Mouse (Mus musculus): ENCODE data around the gene Gm13420. TPM values are rescaled to one million over a fixed set of nuclear protein-coding genes. Genes with fewer than 3 reads are reported as not detected.

Gene Gm13420
- polyA plus RNA-seq, 1 experiment from 2014 or later, result 0.23 TPM

DNA sequence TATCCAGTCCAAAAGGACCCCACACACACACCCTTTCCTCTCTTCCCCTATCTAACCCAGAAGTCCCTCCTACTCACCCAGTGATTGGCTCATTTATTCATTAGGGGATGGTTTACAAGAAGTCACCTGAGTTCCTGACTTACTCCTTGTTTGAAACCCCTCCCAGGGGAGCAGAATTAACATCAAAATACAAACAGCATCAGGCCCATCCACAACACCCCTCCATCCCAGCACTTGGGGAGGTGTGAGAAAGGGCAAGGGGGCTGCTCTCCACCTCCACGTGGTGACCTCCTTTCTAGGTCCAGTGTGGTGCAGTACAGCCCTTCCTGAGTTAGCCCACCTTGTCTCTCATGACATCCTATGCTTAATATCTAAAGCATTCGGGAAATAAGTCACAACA lies 22.0 kb downstream of the Gm13420 start:
- no peak overlapping the region for H3K27ac ChIP-seq (ENCODE audit: low read length)
- no peak overlapping the region for H3K4me2 ChIP-seq (ENCODE audit: low read length)
- no peaks in the 10 kb centered on the region for H3K27me3 ChIP-seq (ENCODE audit: control insufficient read depth, insufficient read depth, low read depth, low read length)
- ATAC-seq, result no peak
- H3K4me3 ChIP-seq (ENCODE audit: low read depth, low read length), result no peak overlapping the region
- no peak overlapping the region for H3K9ac ChIP-seq (ENCODE audit: low read depth, low read length)
- H3K9me3 ChIP-seq (replicated peaks; ENCODE audit: control insufficient read depth, low read length, poor library complexity, severe bottlenecking), result no peaks in the 10 kb centered on the region
- whole genome bisulfite sequencing, result 62% methylated on average over 2 of the region's 2 CpGs
- H3K4me1 ChIP-seq (ENCODE audit: control insufficient read depth, insufficient read depth, low read length), result no peaks in the 10 kb centered on the region
- peaks cover 50% of the 10 kb centered on the region for H3K36me3 ChIP-seq (ENCODE audit: control insufficient read depth, insufficient read depth, low read length)

DNA sequence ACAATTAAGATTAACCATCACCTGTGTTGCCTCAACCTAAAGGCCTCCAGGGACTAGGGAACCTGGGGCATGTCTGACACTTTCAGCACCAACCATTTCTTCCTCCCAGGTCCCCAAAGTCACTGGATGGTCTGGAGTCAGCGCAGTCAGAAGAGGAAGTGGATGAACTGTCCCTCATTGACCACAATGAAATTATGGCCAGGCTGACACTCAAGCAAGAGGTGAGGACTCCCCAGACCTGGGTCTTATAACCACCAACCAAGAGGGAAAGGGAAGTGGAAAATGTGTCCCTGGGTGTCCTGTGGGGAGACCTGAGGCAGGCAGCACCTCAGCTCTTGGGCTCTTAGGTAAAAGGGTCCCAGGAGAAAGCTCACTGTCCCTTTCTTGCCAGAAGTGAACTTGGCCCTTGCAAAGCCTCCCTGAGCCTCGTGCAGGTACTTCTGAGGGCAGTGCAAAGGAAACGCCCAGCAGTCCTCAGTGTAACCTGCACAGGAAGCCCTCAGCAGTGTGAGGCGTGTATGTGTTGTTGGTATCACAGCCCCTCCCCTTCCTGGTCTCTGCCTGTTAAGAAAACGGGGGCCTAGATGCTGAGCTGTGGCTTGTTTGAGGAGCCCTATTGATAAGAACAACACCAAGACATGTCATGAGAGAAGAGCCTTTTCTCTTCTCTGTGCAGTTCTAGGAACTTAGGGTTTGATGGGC lies 26.7 kb downstream of the Gm13420 start:
- no peak overlapping the region for H3K27ac ChIP-seq (ENCODE audit: low read length)
- H3K4me2 ChIP-seq (ENCODE audit: low read length), result no peak overlapping the region
- no peak overlapping the region for H3K9ac ChIP-seq (ENCODE audit: low read depth, low read length)
- H3K9me3 ChIP-seq (replicated peaks; ENCODE audit: control insufficient read depth, low read length, poor library complexity, severe bottlenecking), result no peaks in the 10 kb centered on the region
- no peaks in the 10 kb centered on the region for H3K4me1 ChIP-seq (ENCODE audit: control insufficient read depth, insufficient read depth, low read length)
- no peaks in the 10 kb centered on the region for H3K27me3 ChIP-seq (ENCODE audit: control insufficient read depth, insufficient read depth, low read depth, low read length)
- H3K4me3 ChIP-seq (ENCODE audit: low read depth, low read length), result no peak overlapping the region
- no peak for ATAC-seq
- H3K36me3 ChIP-seq (ENCODE audit: control insufficient read depth, insufficient read depth, low read length), result peaks cover 38% of the 10 kb centered on the region
- 92% methylated on average over 5 of the region's 5 CpGs for whole genome bisulfite sequencing

DNA sequence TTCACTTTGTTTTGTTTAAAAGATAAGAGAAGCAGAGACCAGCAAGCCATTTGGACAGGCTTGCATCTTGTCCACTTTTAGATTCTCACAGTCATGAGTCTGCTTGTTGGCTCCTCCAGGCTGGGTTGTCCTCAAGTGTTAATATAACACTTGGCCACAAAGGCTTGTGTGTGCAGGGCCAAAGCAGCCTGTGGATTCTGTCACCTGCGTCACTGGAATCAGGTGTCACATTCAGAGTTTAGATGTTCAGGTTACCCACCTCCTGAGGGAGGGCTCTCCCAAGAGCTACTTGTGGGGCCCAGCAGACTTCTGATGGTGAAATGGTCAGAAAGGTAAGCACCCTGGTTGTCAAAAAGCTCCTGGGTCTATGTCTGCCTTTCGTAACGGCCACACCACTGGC lies 28.4 kb downstream of the Gm13420 start:
- 91% methylated on average over 3 of the region's 3 CpGs for WGBS
- no peak overlapping the region for H3K9ac ChIP-seq (ENCODE audit: low read depth, low read length)
- peaks cover 33% of the 10 kb centered on the region for H3K36me3 ChIP-seq (ENCODE audit: control insufficient read depth, insufficient read depth, low read length)

DNA sequence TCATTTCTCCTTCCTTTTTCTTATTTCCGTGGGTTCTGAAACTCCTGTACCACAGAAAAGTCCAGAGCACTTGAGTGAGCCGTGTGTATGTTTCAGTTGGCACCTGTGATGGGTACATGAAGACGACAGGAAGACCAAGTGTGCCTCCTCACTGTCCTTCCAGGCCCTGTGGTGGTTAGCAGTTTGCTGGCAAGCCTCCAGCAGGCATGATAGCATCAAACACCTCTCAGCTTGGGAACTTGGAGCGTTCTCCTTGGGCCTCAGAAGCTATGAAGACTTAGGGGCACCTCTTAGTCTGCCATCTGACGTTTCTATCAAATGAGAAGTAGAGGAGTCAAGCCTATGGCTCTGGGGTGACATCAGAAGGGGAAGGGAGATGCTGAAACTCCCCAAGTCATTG lies 32.9 kb downstream of the Gm13420 start:
- 94% methylated on average over 5 of the region's 5 CpGs for WGBS
- Histone ChIP-seq H3K9ac (ENCODE audit: low read depth, low read length) (no peak overlapping the region), H3K27ac (ENCODE audit: low read length) (no peak overlapping the region), H3K4me1 (ENCODE audit: control insufficient read depth, insufficient read depth, low read length) (no peaks in the 10 kb centered on the region), H3K27me3 (ENCODE audit: control insufficient read depth, insufficient read depth, low read depth, low read length) (no peaks in the 10 kb centered on the region), H3K4me2 (ENCODE audit: low read length) (no peak overlapping the region), H3K36me3 (ENCODE audit: control insufficient read depth, insufficient read depth, low read length) (peaks cover 23% of the 10 kb centered on the region), H3K4me3 (ENCODE audit: low read depth, low read length) (no peak overlapping the region), H3K9me3 (replicated peaks; ENCODE audit: control insufficient read depth, low read length, poor library complexity, severe bottlenecking) (no peaks in the 10 kb centered on the region)
- no peak for ATAC-seq

More for the DNA sequence above, 28.4 kb downstream of the Gm13420 start:
- H3K27ac ChIP-seq (ENCODE audit: low read length), result no peak overlapping the region
- H3K4me3 ChIP-seq (ENCODE audit: low read depth, low read length), result no peak overlapping the region
- no peaks in the 10 kb centered on the region for H3K4me1 ChIP-seq (ENCODE audit: control insufficient read depth, insufficient read depth, low read length)
- H3K9me3 ChIP-seq (replicated peaks; ENCODE audit: control insufficient read depth, low read length, poor library complexity, severe bottlenecking), result no peaks in the 10 kb centered on the region
- no peak for ATAC-seq
- H3K4me2 ChIP-seq (ENCODE audit: low read length), result no peak overlapping the region
- H3K27me3 ChIP-seq (ENCODE audit: control insufficient read depth, insufficient read depth, low read depth, low read length), result no peaks in the 10 kb centered on the region

DNA sequence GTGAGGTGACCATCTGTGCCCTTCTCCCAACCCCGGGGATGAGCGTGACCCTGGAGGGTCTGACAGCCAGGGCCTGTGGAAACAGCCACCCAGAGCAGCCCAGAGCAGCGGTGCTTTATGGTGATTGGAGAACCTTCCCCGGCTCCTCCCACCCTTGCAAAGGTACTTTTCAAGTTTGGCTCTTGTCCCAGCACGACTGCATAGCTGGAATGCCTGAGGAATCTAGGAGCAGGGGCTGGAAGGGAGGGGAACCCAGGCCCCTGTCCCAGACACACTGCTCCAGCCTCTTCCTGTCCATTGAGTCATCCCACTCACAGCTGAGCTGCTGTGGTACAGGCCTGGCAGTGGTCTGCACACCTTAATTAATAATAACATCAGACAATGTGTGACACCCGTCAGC lies 34.8 kb downstream of the Gm13420 start:
- 22% methylated on average over 6 of the region's 6 CpGs for WGBS
- Histone ChIP-seq H3K4me1 (ENCODE audit: control insufficient read depth, insufficient read depth, low read length) (no peaks in the 10 kb centered on the region), H3K27me3 (ENCODE audit: control insufficient read depth, insufficient read depth, low read depth, low read length) (no peaks in the 10 kb centered on the region), H3K27ac (ENCODE audit: low read length) (no peak overlapping the region), H3K36me3 (ENCODE audit: control insufficient read depth, insufficient read depth, low read length) (peaks cover 21% of the 10 kb centered on the region), H3K9ac (ENCODE audit: low read depth, low read length) (no peak overlapping the region), H3K4me3 (ENCODE audit: low read depth, low read length) (no peak overlapping the region), H3K9me3 (replicated peaks; ENCODE audit: control insufficient read depth, low read length, poor library complexity, severe bottlenecking) (no peaks in the 10 kb centered on the region), H3K4me2 (ENCODE audit: low read length) (no peak overlapping the region)
- no peak for ATAC-seq

DNA sequence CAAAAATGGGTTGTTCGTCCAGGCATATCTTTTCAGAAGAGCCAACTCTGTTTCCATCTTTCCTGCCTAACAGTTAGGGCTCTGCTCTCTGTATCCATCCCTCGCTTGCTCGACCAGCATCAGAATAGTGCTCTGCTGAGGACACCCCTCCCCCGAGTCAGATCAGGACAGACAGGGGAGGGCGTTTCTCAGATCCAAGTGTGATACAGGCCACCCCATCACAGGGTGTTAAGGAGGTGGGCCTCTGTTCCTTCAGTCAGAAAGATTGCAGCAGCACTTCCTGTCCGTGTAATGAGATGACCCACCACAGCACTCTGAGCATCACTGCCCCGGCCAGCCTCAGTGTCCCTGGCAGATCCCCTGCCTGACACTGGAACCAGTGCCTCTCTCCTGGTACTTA lies 35.3 kb downstream of the Gm13420 start:
- Histone ChIP-seq H3K4me1 (ENCODE audit: control insufficient read depth, insufficient read depth, low read length) (no peaks in the 10 kb centered on the region), H3K27ac (ENCODE audit: low read length) (no peak overlapping the region), H3K4me2 (ENCODE audit: low read length) (no peak overlapping the region), H3K9me3 (replicated peaks; ENCODE audit: control insufficient read depth, low read length, poor library complexity, severe bottlenecking) (no peaks in the 10 kb centered on the region), H3K27me3 (ENCODE audit: control insufficient read depth, insufficient read depth, low read depth, low read length) (no peaks in the 10 kb centered on the region), H3K36me3 (ENCODE audit: control insufficient read depth, insufficient read depth, low read length) (peaks cover 24% of the 10 kb centered on the region), H3K4me3 (ENCODE audit: low read depth, low read length) (no peak overlapping the region), H3K9ac (ENCODE audit: low read depth, low read length) (no peak overlapping the region)
- 47% methylated on average over 7 of the region's 7 CpGs for WGBS
- ATAC-seq, result no peak

DNA sequence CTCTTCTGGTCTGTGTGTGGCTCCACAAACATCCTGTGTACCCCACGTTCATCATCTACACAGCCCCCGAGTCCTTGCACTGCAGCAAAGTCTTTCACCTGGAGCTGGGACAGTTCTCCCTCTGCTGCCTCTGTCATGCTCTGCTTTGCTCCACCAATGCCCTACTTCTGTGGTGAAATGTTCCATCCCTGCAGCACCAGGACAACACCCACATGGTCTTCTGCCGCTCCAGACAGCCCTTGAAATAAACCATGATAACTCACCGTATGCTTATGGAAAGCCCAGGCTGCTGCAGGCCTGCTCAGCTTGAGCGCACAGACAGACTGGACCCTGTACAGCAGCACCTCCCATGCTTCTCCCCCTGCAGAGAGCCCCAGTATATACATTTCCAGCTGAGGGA lies 37.4 kb downstream of the Gm13420 start:
- H3K27me3 ChIP-seq (ENCODE audit: control insufficient read depth, insufficient read depth, low read depth, low read length), result no peaks in the 10 kb centered on the region
- H3K4me1 ChIP-seq (ENCODE audit: control insufficient read depth, insufficient read depth, low read length), result no peaks in the 10 kb centered on the region
- 94% methylated on average over 5 of the region's 5 CpGs for WGBS
- no peaks in the 10 kb centered on the region for H3K9me3 ChIP-seq (replicated peaks; ENCODE audit: control insufficient read depth, low read length, poor library complexity, severe bottlenecking)
- no peak overlapping the region for H3K27ac ChIP-seq (ENCODE audit: low read length)
- H3K4me3 ChIP-seq (ENCODE audit: low read depth, low read length), result no peak overlapping the region
- peaks cover 18% of the 10 kb centered on the region for H3K36me3 ChIP-seq (ENCODE audit: control insufficient read depth, insufficient read depth, low read length)
- H3K9ac ChIP-seq (ENCODE audit: low read depth, low read length), result no peak overlapping the region
- no peak for ATAC-seq
- no peak overlapping the region for H3K4me2 ChIP-seq (ENCODE audit: low read length)

DNA sequence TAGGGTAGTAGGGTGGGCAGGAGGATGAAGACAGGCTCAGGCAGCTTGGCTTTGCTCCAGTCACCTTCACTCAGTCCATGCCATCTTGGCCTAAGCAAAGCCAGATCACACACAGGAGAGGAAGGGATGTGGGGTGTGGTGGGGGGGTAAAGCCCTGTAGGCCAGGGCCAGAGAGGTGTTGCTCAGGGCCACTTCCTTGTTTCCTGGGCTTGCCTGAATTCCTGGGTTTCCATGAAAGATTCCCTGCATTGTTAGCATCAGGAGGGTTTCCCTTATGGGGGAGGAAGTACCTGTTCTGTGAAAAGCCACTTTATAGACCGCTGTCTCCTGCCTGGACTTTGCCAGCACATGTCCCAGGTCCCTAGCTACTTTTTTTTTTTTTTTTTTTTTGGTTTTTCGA lies 38.0 kb downstream of the Gm13420 start:
- Histone ChIP-seq H3K4me1 (ENCODE audit: control insufficient read depth, insufficient read depth, low read length) (no peaks in the 10 kb centered on the region), H3K4me3 (ENCODE audit: low read depth, low read length) (no peak overlapping the region), H3K27ac (ENCODE audit: low read length) (no peak overlapping the region), H3K27me3 (ENCODE audit: control insufficient read depth, insufficient read depth, low read depth, low read length) (no peaks in the 10 kb centered on the region), H3K36me3 (ENCODE audit: control insufficient read depth, insufficient read depth, low read length) (peaks cover 18% of the 10 kb centered on the region), H3K9ac (ENCODE audit: low read depth, low read length) (no peak overlapping the region), H3K9me3 (replicated peaks; ENCODE audit: control insufficient read depth, low read length, poor library complexity, severe bottlenecking) (no peaks in the 10 kb centered on the region), H3K4me2 (ENCODE audit: low read length) (no peak overlapping the region)
- 82% methylated on average over 1 of the region's 2 CpGs for WGBS
- ATAC-seq, result no peak

DNA sequence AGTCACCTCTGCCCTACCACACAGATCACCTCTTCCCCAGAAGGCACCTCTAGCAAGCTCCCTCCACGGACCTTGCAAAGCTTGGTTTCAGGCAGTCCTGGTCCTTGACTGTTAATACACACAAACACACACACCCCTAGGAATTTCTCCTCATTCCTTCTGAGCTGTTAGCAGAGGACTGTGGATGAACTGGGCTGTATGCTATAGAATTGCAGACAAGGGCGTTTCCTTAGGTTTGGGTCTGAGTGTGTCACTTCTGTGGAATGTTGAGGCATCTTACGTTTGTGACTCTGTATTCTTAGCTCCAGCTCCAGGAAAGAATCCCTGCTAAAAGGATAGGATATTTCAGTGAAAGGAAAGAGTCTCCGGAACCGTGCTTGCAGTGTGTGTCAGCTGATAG lies 39.6 kb downstream of the Gm13420 start:
- Histone ChIP-seq H3K4me3 (ENCODE audit: low read depth, low read length) (no peak overlapping the region), H3K4me1 (ENCODE audit: control insufficient read depth, insufficient read depth, low read length) (no peaks in the 10 kb centered on the region), H3K27ac (ENCODE audit: low read length) (no peak overlapping the region), H3K4me2 (ENCODE audit: low read length) (no peak overlapping the region), H3K36me3 (ENCODE audit: control insufficient read depth, insufficient read depth, low read length) (peaks cover 31% of the 10 kb centered on the region), H3K9ac (ENCODE audit: low read depth, low read length) (no peak overlapping the region), H3K9me3 (replicated peaks; ENCODE audit: control insufficient read depth, low read length, poor library complexity, severe bottlenecking) (no peaks in the 10 kb centered on the region), H3K27me3 (ENCODE audit: control insufficient read depth, insufficient read depth, low read depth, low read length) (no peaks in the 10 kb centered on the region)
- WGBS, result 88% methylated on average over 5 of the region's 5 CpGs
- no peak for ATAC-seq
